Mouse (Mus musculus) MEL (cell line): ENCODE results near the gene Ptger1. TPM values are rescaled to one million over a fixed set of nuclear protein-coding genes. Genes with fewer than 3 reads are reported as not detected.

Experiments used
- DNase-seq: peaks from one replicate; pipeline ENCODE4 v3.0.0; 2011; ENCODE audit warnings: low read depth, low spot score
- H3K27ac ChIP-seq: 2 replicates; pipeline ENCODE4 v1.5.1; 2012; ENCODE audit warnings: low read depth, mild to moderate bottlenecking, control low read depth, low read length, moderate library complexity; ENCODE audit not compliant: control insufficient read depth
- H3K27me3 ChIP-seq, 2 experiments: fragments of 150-350 bp in 1 of 2; sonication (generic) in 1 of 2; 2 replicates each; pipeline ENCODE4 v1.6.1; 2012; ENCODE audit warnings: low read length in 2 of 2, mild to moderate bottlenecking in 2 of 2, improper control_type of control experiment in 1 of 2, moderate library complexity in 1 of 2; ENCODE audit not compliant: insufficient read depth in 2 of 2, control insufficient read depth in 1 of 2
- H3K36me3 ChIP-seq, 2 experiments: 2 replicates each; pipeline ENCODE4 v1.6.1; 2012 to 2014; ENCODE audit warnings: low read length in 2 of 2, improper control_type of control experiment in 1 of 2, inconsistent platforms in 1 of 2, mild to moderate bottlenecking in 1 of 2; ENCODE audit not compliant: insufficient read depth in 2 of 2, control insufficient read depth in 1 of 2
- H3K4me1 ChIP-seq, 2 experiments: fragments of 150-350 bp in 1 of 2; sonication (generic) in 1 of 2; 2 replicates each; pipeline ENCODE4 v1.6.1; 2012; ENCODE audit warnings: low read length in 2 of 2, improper control_type of control experiment in 1 of 2, mild to moderate bottlenecking in 1 of 2; ENCODE audit not compliant: insufficient read depth in 2 of 2, control insufficient read depth in 1 of 2
- H3K4me3 ChIP-seq, 2 experiments: fragments of 150-350 bp in 1 of 2; sonication (generic) in 1 of 2; 2 replicates each; pipeline ENCODE4 v1.5.1; 2012; ENCODE audit warnings: low read depth in 2 of 2, low read length in 2 of 2, mild to moderate bottlenecking in 2 of 2, moderate library complexity in 2 of 2, control low read depth in 1 of 2, improper control_type of control experiment in 1 of 2; ENCODE audit not compliant: control insufficient read depth in 1 of 2, insufficient read depth in 1 of 2
- H3K79me2 ChIP-seq: 2 replicates; pipeline ENCODE4 v1.6.1; 2012; ENCODE audit warnings: mild to moderate bottlenecking, low read length, moderate library complexity; ENCODE audit not compliant: control insufficient read depth, poor library complexity, insufficient read depth
- H3K9ac ChIP-seq: 2 replicates; pipeline ENCODE4 v1.6.1; 2012; ENCODE audit warnings: low read depth, mild to moderate bottlenecking, control low read depth, low read length, moderate library complexity; ENCODE audit not compliant: control insufficient read depth, poor library complexity, severe bottlenecking
- H3K9me3 ChIP-seq: fragments of 150-350 bp; sonication (generic); replicated peaks from 2 replicates; pipeline ENCODE4 v1.6.1; 2012; ENCODE audit warnings: mild to moderate bottlenecking, low read length, improper control_type of control experiment, moderate library complexity; ENCODE audit not compliant: insufficient read depth
- E2F4 ChIP-seq: IDR thresholded peaks from 2 replicates; pipeline ENCODE4 v1.6.1; 2011; ENCODE audit warnings: low read depth, low read length, improper control_type of control experiment, borderline replicate concordance
- EP300 ChIP-seq, 2 experiments: IDR thresholded peaks; 2 replicates each; pipeline ENCODE4 v1.6.1; 2011; ENCODE audit warnings: improper control_type of control experiment in 2 of 2, low read length in 2 of 2, low read depth in 1 of 2, mild to moderate bottlenecking in 1 of 2
- ETS1 ChIP-seq: IDR thresholded peaks from 2 replicates; pipeline ENCODE4 v1.6.1; 2012; ENCODE audit warnings: low read depth, mild to moderate bottlenecking, inconsistent platforms, low read length, improper control_type of control experiment, moderate library complexity
- JUND ChIP-seq: IDR thresholded peaks from 2 replicates; pipeline ENCODE4 v1.6.1; 2011; ENCODE audit warnings: low read depth, mild to moderate bottlenecking, improper control_type of control experiment, low read length
- MAFK ChIP-seq: IDR thresholded peaks from 2 replicates; pipeline ENCODE4 v1.6.1; 2011; ENCODE audit warnings: low read depth, mild to moderate bottlenecking, low read length, improper control_type of control experiment, borderline replicate concordance
- MAZ ChIP-seq: IDR thresholded peaks from 2 replicates; pipeline ENCODE4 v1.6.1; 2012; ENCODE audit warnings: low read depth, mild to moderate bottlenecking, inconsistent platforms, low read length, improper control_type of control experiment
- MEF2A ChIP-seq: IDR thresholded peaks from 2 replicates; pipeline ENCODE4 v1.6.1; 2014; ENCODE audit warnings: low read depth, mild to moderate bottlenecking, inconsistent platforms, low read length, improper control_type of control experiment; ENCODE audit not compliant: poor library complexity, insufficient replicate concordance, severe bottlenecking; ENCODE audit errors: extremely low read depth
- MYC ChIP-seq: IDR thresholded peaks from 2 replicates; pipeline ENCODE4 v1.6.1; 2011; ENCODE audit warnings: low read depth, mild to moderate bottlenecking, low read length, improper control_type of control experiment, moderate library complexity
- NELFE ChIP-seq: IDR thresholded peaks from 2 replicates; pipeline ENCODE4 v1.6.1; 2011; ENCODE audit warnings: low read depth, low read length, improper control_type of control experiment
- POLR2AphosphoS5 ChIP-seq: IDR thresholded peaks from 2 replicates; pipeline ENCODE4 v1.6.1; 2012; ENCODE audit warnings: low read depth, borderline replicate concordance, mild to moderate bottlenecking, inconsistent platforms, low read length, moderate library complexity, mixed read lengths
- SMC3 ChIP-seq: IDR thresholded peaks from 2 replicates; pipeline ENCODE4 v1.6.1; 2011; ENCODE audit warnings: low read depth, low read length, improper control_type of control experiment
- TBP ChIP-seq: IDR thresholded peaks from 2 replicates; pipeline ENCODE4 v1.8.0; 2011; ENCODE audit warnings: low read depth, low read length, improper control_type of control experiment
- UBTF ChIP-seq: IDR thresholded peaks from 2 replicates; pipeline ENCODE4 v1.6.1; 2012; ENCODE audit warnings: low read depth, mild to moderate bottlenecking, inconsistent platforms, low read length, improper control_type of control experiment, moderate library complexity, borderline replicate concordance; ENCODE audit not compliant: insufficient read depth
- ZNF384 ChIP-seq: IDR thresholded peaks from 2 replicates; pipeline ENCODE4 v1.6.1; 2012; ENCODE audit warnings: low read depth, mild to moderate bottlenecking, inconsistent platforms, low read length, improper control_type of control experiment
- polyA plus RNA-seq, 2 experiments: library from polyadenylated mRNA; stranded (reverse) in 1 of 2; unstranded in 1 of 2; fragments of >175 nt in 1 of 2; fragments of >200 nt in 1 of 2; gene quantifications; 2 replicates each; pipeline versions ENCODE4 v1.2.1 to v1.2.4; 2012; ENCODE audit warnings: low replicate concordance in 2 of 2, low read depth in 1 of 2; ENCODE audit not compliant: insufficient read length in 2 of 2, insufficient read depth in 1 of 2, missing spikeins in 1 of 2
- total RNA-seq: library from RNA; depleted of rRNA; stranded (reverse); fragments of 300-350 nt; gene quantifications from 2 replicates; pipeline ENCODE4 v1.2.3, GENCODE M21; 2012

The Ptger1 gene
- total and polyA plus RNA-seq, 3 experiments: 3.1 to 4.0 TPM; not detected in 1

GRCm38 (mm10) chr8:83638856-83639255, 27.6 kb upstream of the Ptger1 start (continued):
- no peak for TF ChIP-seq MAFK
- TF ChIP-seq JUND: no peak
- no peak for TF ChIP-seq E2F4
- no peak for TF ChIP-seq NELFE
- TF ChIP-seq MAZ: no peak

- H3K36me3 ChIP-seq: peaks cover 0 to 9% of the 10 kb centered on the region in 2 experiments; a peak in 2 of 4 replicates
- peak overlapping the region; percentile 82 for H3K27ac ChIP-seq
- TF ChIP-seq ETS1: 0 out of 2 replicates have a peak, but pooled peaks have one; percentile 35
- TF ChIP-seq UBTF: no peak
- TF ChIP-seq ZNF384: 0 out of 2 replicates have a peak, but pooled peaks have one; percentile 11
- no peak; the same call in 1 of the 2 replicates for TF ChIP-seq TBP
- TF ChIP-seq MAFK: peak; percentile 21; the same call in 1 of the 2 replicates
- TF ChIP-seq E2F4: no peak
- TF ChIP-seq EP300 (IDR thresholded peaks at IDR 0.05; ENCODE audit: low read depth in 1 of 2, low read length in 2 of 2): 0 out of 4 replicates have a peak, but pooled peaks of 1 of the 2 experiments have one; percentile 46
- no peaks in the 10 kb centered on the region for H3K79me2 ChIP-seq
- peaks cover 2 to 16% of the 10 kb centered on the region in 2 experiments for H3K4me1 ChIP-seq
- H3K9me3 ChIP-seq: no peaks in the 10 kb centered on the region
- H3K4me3 ChIP-seq: peak overlapping the region in 1 of 2 experiments; percentile 9; a peak in 1 of 4 replicates
- peak; percentile 89 for DNase-seq
- H3K9ac ChIP-seq: no peak overlapping the region; the same call in 1 of the 2 replicates
- no peaks in the 10 kb centered on the region; a peak in 1 of 4 replicates for H3K27me3 ChIP-seq
Measured at GRCm38 (mm10) chr8:83639649-83640048, 26.8 kb upstream of the Ptger1 start.

DNA sequence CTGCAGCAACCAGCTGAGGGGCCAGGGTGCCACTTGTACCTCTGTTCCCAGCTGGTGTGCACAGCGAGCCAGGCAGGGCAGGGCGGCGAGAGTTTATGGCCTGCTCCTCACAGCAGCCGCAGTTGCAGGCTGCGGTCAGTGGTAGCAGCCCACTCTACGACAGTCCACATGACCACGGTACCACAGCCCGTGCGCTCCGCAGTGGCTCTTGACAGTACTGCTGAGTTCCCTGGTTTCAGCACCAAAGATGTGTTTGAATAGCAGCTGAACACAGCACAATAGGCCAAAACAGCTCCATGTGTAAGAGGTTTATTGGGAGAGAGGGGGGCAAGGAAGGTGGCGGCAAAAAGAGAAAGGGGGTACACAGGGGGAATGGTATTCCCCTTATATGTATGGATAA, 19.0 kb upstream of the Ptger1 start:
- Histone ChIP-seq H3K4me3 (no peak overlapping the region), H3K9me3 (no peaks in the 10 kb centered on the region)
- TF ChIP-seq MYC (no peak), TBP (no peak), JUND (no peak), MEF2A (no peak), POLR2AphosphoS5 (no peak), SMC3 (no peak)
- TF ChIP-seq, all 39 proteins: peak for 0
- DNase-seq: no peak
- Histone ChIP-seq H3K27ac (no peak overlapping the region), H3K36me3 (no peaks in the 10 kb centered on the region; a peak in 1 of 4 replicates), H3K4me1 (peaks cover 0 to 4% of the 10 kb centered on the region in 2 experiments; a peak in 2 of 4 replicates), H3K79me2 (no peaks in the 10 kb centered on the region), H3K27me3 (peaks cover 0 to 2% of the 10 kb centered on the region in 2 experiments; a peak in 1 of 4 replicates), H3K9ac (no peak overlapping the region)
